Mouse (Mus musculus): Measurements from ENCODE around the gene Elf5.

The Elf5 gene

DNA sequence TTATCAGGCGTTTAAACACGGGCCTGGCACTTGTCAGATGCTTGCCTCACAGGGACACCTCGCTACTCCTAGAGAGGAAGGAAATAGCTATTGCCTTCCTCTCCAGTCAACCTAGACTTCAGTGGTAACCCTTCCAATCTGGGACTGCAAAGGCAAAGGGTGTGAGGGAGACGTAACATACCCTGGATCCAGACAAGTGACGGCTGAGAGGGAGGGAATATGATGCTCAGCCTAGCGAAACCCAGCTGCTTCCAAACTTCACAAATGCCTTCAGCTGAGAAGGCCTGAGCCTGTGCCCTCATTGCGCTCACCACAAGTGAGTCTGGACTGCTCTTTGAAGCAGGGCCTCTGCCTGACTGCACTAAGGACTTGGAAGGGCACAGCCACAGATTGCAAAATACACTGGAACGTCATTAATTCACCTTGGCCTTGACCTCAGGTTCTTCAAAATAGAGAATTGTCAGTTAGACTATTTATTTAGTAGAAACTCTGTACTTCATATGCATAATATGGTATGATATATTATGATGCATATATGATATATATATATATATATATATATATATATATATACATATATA is 21.3 kb downstream of the Elf5 start:
- intact Hi-C loops (cut with DNase I) = no loop called here

DNA sequence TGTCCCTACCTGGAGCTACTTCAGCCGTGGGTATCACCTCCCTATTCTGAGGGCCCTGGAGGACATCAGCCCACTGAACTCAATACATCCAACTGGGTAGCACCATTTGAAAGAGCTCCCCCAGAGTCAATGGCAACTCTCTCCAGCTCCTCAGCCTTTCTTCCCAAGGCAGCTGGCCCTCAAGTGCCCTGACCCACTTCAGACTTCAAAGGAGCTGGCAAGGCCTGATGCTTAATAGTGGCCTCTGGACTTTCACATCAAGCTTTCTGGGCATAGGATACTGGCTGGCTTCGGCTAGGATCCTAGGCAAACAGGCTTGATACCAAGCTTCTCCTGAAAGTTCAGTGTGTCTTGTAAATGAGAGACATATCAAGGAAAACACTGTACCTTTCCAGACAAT is 23.6 kb downstream of the Elf5 start:
- intact Hi-C loops (cut with DNase I) = no loop called here

DNA sequence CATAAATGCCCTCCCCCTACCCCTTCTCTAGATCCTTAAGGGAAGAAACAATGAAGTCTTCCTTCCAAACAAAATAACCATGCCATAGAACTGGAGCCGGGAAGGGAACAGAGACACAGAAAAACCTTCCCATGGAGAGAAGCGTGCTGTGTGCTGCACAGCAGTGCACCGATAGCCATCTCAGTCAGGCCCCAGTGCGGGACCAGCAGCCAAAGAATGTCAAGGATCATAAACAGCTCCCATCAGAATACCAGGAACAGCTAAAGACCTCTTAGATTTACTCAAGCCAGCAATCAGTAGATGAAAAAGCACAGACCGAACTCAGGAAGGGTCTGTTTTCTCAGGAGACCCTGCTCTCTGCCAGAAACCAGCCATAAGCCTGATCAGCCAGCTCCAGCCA is 25.0 kb downstream of the Elf5 start:
- intact Hi-C loops (cut with DNase I) = no loop called here

DNA sequence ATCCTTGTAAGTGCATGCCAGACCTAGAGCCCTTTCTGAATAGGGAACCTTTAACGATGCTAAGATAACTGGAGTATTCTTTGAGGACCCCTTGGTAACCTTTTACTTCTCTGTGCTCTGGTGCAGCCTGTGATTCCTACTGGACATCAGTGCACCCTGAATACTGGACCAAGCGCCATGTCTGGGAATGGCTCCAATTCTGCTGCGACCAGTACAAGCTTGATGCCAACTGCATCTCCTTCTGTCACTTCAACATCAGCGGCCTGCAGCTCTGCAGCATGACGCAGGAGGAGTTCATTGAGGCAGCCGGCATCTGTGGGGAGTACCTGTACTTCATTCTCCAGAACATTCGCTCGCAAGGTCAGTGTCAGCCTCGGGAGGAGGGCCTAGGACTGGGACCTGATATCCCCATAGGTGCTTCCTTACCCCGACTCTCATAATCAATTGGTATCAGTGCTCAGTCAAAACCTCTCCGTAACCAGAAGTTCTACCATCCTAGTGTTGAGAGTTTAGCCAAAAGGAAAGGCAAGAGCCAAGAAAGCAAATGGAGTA is 27.7 kb downstream of the Elf5 start:
- intact Hi-C loops (cut with DNase I) = no loop called here

DNA sequence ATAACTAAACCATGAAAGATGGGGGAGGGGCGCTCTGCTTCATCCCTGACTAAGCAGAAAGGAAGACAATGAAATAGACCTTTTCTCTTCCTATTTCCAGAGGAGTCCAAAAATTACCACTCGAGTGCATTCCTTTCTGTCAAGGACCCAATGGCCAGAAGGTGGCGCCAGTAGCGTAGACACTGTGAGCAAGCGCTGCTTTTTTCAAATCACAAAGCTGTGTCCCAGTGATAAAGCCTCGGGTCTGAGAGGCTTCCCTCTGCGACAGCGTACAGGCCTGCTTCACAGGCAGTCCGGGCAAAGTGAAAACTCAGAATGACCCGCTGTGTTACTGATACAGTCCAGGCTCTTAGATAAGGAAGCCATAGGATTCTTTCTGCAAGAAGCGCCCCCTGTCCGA is 28.2 kb downstream of the Elf5 start:
- intact Hi-C loops (cut with DNase I) = no loop called here

DNA sequence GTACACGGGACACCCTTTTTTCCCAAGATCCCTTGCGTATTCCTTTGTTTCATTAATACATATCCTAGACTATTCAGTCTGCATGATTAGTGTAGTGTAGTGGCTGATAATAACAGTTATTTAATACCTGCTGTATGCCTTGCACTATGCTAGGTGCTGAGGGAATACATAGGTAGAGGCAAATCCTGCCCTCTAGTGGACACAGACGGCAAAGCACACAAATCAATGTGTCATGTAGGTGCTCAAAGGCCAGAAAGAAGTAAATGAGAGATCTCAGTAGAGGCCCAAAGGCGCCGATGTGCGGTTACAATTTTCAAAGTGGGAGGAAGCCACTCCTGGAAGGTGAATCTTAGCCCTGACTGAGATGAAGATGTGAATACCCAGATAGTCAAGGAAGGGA is 34.3 kb downstream of the Elf5 start:
- intact Hi-C loops (cut with DNase I) = no loop called here

DNA sequence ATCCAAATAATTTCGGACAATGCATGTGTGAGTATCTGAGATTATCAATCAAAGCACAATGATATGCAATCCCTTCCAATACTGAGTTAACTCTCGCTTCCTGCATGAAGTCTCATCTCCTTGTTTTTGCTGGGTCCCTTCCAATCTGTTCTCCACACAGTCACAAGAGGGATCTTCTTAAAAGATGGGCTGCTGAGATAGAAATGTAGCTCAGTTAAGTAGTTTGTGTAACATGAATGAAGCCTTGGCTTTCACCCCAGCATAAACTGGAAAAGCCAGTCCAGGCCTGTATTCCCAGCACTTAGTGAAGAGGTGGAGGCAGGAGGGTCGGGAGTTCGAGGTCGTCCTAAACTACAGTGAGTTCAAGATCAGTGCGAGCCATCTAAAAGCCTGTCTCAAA is 34.8 kb downstream of the Elf5 start:
- intact Hi-C loops (cut with DNase I) = no loop called here

DNA sequence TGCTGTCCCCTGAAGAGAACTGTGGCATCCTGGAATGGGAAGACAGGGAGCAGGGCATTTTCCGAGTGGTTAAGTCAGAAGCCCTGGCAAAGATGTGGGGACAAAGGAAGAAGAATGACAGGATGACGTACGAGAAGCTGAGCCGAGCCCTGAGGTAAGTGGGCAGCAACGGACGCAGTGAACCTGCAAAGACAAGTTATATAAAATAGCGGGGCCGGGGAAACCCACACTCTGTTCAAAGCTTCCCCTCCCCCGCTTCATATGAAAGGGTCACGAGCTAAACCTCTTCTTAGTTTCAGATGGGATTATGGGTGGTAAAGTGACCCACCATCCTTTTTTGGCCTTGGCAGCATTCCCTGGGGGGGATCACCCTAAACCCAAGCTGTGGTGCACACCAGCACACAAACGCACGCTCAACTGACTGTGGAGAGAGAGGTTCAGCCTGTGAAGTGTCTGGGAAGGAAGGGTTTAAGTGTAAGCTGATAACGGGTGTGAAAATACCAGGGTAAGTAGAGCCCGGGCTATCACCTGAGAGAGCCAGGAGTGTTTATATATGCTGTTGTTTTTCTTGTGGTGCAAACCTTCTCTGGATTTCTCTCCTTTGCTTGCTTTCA is 37.6 kb downstream of the Elf5 start:
- intact Hi-C loops (cut with DNase I) = no loop called here

DNA sequence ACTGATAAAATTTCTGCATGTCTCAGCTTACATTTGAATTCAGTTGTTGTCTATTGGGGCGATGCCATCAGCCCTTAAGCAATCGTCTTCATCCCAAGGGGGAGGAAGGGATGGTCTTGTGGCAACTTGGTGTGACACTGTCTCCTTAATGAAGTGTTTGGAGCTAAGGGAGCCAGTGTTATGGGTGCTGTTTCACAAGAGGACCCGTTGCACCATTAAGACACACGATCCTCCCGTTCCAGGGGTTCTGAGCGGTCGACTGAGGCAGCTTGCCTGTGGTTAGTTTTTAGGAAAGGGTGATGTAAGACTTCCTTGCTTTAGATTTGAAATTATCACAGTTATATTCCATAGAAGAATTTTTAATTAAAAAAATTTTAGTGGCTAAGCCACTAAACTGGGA is 38.3 kb downstream of the Elf5 start:
- intact Hi-C loops (cut with DNase I) = no loop called here

DNA sequence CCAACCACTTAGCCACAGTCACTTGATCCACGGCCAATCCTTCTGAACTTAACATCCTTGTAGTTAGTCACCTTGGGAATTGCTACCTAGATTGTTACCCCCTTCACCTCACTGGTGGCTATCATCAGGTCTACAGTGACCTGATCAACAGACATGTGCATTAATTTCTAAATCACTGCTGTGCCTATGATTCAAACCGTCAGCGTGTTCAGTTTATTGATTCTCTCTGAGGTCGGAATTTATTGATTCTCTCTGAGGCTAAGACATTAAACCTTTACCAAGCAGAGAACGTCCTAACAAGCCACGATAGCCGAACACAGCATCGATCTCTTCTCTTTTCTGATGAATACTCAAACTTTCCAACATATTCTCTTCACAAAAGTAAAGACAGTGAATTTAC is 38.8 kb downstream of the Elf5 start:
- intact Hi-C loops (cut with DNase I) = no loop called here

DNA sequence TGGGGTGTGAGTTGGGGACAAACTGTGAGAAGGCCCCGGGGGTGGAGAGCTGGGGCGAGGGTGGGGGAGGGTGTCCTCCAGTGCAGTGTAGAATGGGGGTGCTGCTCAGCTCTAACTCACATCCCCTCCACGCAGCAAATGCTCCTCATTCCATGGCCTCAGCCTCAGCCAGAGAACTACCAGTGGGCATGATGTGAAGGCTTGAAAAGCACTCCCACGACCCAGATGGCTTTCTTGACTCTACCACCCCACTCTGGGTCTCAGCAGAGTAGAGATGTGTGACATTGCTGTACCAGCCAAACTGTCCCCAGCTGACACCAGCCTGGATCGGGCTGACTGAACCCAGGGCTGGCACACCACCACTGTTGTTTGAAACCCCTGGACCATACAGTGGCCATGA is 41.1 kb downstream of the Elf5 start:
- intact Hi-C loops (cut with DNase I) = no loop called here

DNA sequence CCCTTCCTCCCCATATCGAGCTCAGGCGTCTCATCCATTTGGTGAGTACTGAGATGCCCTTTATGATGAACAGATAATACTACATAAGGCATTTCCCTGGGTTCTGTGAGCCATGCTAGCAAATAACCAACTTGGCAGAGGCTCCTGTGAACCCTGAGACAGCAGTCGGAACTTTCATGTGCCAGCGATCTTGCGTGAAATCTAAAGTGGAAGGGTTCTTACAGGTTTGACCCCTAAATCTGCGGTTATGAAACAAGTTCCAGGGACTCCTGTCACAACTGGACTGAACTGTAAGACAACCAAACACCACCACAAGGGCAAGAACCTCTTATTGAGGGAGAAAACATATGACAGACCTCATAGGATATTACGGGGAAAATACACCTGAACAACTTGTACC is 44.3 kb downstream of the Elf5 start:
- intact Hi-C loops (cut with DNase I) = loop anchor here (1.0 kb wide), 1 partner anchor 93 kb away; no protein-coding TSS in a partner anchor

DNA sequence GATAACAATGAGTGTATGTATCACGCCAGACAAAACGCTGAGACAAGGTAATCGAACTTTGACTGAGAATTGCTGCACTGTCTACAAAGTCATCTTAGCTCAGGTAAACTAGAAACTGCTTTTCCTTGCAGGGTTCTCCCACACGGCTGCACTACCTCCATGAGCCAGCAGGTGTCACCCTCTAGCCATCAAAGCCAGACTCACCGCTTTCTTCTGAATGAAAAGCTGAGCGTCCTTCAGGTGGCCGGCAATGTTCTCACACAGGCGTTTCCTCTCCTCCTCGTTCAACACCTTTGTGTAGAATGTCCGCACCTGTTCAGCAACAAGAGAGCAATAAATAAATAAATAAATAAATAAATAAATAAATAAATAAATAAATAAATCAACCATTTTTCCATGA is 45.2 kb downstream of the Elf5 start:
- intact Hi-C loops (cut with DNase I) = loop anchor here (1.0 kb wide), 1 partner anchor 92 kb away; no protein-coding TSS in a partner anchor

DNA sequence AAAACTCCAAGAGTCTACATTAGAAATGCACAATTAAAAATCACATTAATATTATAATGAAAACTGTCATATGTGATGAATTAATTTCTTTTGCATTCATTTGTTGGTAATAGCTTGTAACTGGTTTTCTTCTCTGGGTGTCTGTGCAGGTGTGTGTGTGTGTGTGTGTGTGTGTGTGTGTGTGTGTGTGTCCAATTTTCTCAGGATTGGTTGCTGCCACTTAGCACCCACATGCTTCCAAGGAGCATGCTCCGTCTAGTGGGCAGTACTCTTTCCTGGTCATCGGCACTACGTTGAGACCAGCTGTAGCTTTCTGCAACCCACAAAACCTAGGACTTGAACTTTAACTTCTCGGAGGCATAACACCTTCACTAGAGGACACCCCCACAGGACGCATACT is 45.6 kb downstream of the Elf5 start:
- intact Hi-C loops (cut with DNase I) = no loop called here

DNA sequence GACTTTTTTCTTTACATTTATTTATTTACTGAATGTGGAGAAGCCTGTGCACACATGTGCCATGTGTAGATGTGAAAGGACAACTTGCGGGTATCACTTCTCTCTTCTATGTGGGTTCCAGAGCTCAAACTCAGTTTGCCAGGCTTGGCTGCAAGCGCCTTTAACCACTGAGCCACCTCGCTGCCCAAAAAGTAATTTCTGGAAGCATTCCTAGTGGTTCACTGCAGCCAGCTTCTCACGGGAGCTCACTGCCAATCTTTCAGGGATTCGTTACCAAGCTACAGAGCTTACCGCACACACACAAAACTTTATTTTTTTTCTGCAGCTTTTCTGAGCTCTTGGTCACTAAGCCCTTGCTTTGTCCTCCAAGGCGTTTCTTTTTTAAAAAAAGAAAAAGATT is 46.1 kb downstream of the Elf5 start:
- intact Hi-C loops (cut with DNase I) = no loop called here

DNA sequence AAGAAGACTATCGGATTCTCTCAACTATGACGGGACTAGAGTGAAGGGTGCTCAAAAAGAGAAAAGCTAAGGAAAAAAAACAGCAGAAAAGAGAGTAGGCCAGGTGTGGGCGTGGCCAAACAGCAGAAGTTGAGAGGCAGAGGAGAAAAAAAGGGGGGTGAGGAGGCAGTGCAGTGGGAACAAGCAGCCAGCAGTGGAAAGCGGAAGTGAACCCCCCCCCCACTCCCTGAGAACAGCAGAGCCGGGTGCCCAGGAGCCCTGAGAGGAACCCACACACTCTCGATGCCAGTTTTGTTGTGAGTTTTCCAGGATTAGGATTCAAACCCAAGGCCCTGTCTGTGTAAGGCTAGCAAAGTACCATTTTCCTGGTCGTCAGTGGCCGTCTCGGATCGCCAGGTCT is 47.6 kb downstream of the Elf5 start:
- intact Hi-C loops (cut with DNase I) = no loop called here

DNA sequence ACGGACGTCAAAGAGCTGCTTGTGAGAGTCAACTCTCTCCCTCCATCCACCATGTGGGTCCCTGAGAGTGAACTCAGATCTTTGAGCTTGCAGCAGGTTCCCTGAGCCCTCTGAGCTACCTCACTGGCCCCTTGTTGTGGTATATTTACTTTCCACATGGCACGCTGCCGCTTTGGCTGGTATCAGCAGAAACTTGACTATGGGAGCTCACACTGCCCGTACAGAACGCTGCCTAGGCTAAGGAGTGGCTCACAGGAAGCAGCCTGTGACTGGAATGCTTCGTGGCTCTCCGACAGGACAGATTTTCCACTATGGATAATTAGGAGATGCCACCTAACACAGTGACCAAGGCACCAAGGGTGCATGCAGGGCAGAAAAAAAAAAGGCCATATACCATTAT is 49.7 kb downstream of the Elf5 start:
- intact Hi-C loops (cut with DNase I) = no loop called here

DNA sequence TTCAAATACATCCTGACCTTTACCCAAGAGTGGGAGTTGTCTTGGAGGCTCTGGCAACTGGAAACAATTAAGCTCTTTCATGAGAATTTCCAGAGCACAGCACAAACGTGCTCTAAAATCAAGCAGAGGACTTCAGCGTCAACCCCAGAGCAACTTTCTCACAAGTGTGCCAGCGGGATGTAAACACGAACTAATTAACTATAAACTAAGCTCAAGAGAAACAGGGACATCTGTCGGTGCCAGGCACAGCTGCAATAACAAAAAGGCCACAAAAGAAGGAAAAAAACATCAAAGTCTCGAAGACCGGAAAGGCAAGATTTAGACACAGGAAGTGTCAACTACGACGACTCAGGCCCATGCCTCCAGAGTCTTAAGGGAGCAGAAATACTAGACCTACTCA is 50.3 kb downstream of the Elf5 start:
- intact Hi-C loops (cut with DNase I) = no loop called here

DNA sequence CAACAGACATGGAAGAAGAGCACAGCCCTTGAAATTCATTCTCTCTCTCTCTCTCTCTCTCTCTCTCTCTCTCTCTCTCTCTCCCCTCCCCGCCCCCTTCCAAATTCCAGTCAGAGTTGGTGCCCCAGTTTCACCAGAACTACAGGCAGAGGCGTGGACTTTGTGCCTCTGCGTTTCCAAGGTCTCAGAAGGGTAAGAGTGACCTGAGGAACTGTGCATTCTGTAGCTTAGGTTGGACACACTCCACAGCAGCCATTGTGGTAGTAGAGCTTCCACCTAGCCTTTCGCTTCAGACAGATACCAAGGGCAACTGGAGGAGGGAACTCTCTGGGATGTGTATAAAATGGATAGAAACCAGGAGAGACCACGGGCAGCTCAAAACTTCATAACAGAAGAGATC is 51.3 kb downstream of the Elf5 start:
- intact Hi-C loops (cut with DNase I) = no loop called here

DNA sequence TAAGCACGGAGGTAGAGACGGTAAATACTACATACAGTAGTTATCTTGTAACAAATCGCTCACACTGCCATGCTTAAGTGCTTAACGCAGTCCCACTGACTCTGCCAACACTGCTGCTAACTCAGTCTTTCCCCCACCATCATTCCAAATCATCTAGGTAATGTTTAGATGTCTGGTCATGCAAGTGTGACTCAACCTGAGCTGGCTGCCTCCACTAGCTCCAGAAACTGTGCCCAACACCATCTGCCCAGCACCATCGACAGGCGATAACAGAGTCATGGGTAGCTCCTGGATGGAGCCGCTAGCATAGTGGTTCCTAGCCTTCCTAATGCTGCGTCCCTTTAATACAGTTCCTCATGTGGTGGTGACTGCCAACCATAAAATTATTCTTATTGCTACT is 53.0 kb downstream of the Elf5 start:
- intact Hi-C loops (cut with DNase I) = no loop called here

DNA sequence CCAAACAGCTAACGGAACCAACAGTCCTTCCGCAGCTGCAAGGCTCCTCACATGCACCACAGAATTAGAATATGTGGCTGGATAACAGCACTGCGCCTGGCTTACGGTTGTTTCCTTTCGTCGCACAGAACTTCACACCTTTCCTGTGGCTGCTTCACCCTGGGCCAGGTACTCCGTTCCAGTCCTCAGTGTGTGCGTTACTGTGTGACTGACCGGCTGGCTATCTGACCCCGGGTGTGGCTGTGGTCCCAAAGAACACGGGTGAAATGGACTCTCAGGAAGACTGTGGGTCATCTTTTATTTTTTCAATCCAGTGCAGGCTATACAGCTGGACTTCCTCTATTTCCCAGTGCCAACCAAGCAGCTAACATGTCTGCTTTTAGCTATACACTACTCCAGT is 53.9 kb downstream of the Elf5 start:
- intact Hi-C loops (cut with DNase I) = loop anchor here (5.0 kb wide), 1 partner anchor 262 kb away; no protein-coding TSS in a partner anchor

DNA sequence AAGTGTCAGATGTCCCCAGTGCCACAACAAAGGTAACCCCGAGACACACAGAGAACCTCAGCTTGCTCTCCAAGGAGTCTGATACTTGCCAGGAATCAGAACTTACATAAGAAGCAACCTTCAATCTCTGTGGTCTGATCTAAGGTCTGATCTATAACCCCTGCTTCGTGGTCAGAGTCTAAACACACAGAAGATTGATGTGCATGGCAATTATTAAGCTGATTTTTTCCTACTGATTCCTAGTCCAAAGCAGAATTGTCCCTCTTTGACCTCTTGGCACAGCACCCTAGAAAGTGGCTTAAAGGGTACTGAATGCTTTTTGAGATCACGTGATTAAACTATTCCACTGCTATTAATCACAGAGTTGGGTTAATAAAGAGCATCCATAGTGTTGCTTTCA is 54.8 kb downstream of the Elf5 start:
- intact Hi-C loops (cut with DNase I) = loop anchor here (5.0 kb wide), 1 partner anchor 261 kb away; no protein-coding TSS in a partner anchor

DNA sequence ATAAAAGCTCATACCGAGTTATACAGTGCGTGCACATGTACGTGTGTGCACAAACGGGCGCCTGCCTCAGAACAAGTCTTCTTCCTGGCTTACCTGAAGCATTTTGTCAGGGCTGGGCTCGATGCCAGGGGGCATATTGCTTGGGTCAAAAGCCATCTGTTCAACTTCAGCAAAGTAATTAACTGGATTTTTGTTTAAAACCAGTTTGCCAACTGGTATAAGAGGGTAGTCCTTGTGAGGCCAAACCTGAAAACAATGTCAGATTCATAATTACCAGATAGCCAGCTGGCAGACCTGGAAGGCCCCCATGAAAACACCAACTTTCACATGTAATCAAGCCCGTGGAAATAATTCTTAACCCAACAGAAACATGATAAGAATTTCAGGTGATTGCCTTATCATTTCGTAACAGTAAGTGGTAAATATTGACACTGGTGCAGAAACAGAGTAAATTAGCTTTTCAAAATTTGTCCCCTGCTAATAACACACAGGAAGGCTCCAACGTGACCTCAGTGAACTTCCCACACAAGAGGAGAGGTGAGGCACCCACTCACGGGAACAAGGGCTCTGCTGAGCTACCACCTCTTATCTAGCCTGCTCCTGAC is 55.6 kb downstream of the Elf5 start:
- intact Hi-C loops (cut with DNase I) = loop anchor here (5.0 kb wide), 1 partner anchor 260 kb away; no protein-coding TSS in a partner anchor

All from adrenal gland (tissue).